Mouse (Mus musculus) myocyte (in vitro differentiated cells): ENCODE measurements around the gene Cstad. TPM values are rescaled to one million over a fixed set of nuclear protein-coding genes. Genes with fewer than 3 reads are reported as not detected.

Experiments
- H3K27me3 ChIP-seq: one replicate; pipeline ENCODE4 v1.6.1; 2011; ENCODE audit not compliant: control insufficient read depth, insufficient read depth, insufficient read length
- H3K36me3 ChIP-seq: one replicate; pipeline ENCODE4 v1.6.1; 2011; ENCODE audit not compliant: control insufficient read depth, insufficient read depth
- H3K4me2 ChIP-seq: one replicate; pipeline ENCODE4 v1.6.1; 2011; ENCODE audit warnings: low read depth, control low read depth
- H3K4me3 ChIP-seq: one replicate; pipeline ENCODE4 v1.5.1; 2011; ENCODE audit warnings: mild to moderate bottlenecking, control low read depth, moderate library complexity
- H3K79me2 ChIP-seq: one replicate; pipeline ENCODE4 v1.6.1; 2011; ENCODE audit not compliant: control insufficient read depth, insufficient read depth
- H3ac ChIP-seq: one replicate; pipeline ENCODE4 v1.6.1; 2011; ENCODE audit not compliant: control insufficient read depth, insufficient read length
- CEBPB ChIP-seq: IDR thresholded peaks from 2 replicates; pipeline ENCODE4 v1.6.1; 2011; ENCODE audit warnings: mild to moderate bottlenecking, moderate library complexity; ENCODE audit not compliant: poor library complexity, insufficient read depth, severe bottlenecking
- E2F4 ChIP-seq: IDR thresholded peaks from one replicate; pipeline ENCODE4 v1.6.1; 2011; ENCODE audit warnings: mild to moderate bottlenecking, control low read depth, moderate library complexity; ENCODE audit not compliant: insufficient read depth
- MAX ChIP-seq: IDR thresholded peaks from one replicate; pipeline ENCODE4 v1.6.1; 2011; ENCODE audit warnings: low read depth, mild to moderate bottlenecking, control low read depth
- MYOD1 ChIP-seq, 3 experiments: IDR thresholded peaks; one replicate each; pipeline ENCODE4 v1.6.1; 2011; ENCODE audit warnings: control low read depth in 2 of 3, low read depth in 2 of 3, mild to moderate bottlenecking in 2 of 3, moderate library complexity in 1 of 3; ENCODE audit not compliant: insufficient read length in 2 of 3, control insufficient read depth in 1 of 3
- MYOG ChIP-seq, 3 experiments: IDR thresholded peaks; one replicate each; pipeline ENCODE4 v1.6.1; 2011; ENCODE audit warnings: control low read depth in 2 of 3, low read depth in 2 of 3, mild to moderate bottlenecking in 2 of 3; ENCODE audit not compliant: insufficient read length in 2 of 3, control insufficient read depth in 1 of 3, insufficient read depth in 1 of 3
- POLR2A ChIP-seq: IDR thresholded peaks from one replicate; pipeline ENCODE4 v1.6.1; 2011; ENCODE audit warnings: low read depth, mild to moderate bottlenecking, control low read depth, moderate library complexity; ENCODE audit not compliant: insufficient read length
- POLR2AphosphoS2 ChIP-seq: IDR thresholded peaks from one replicate; pipeline ENCODE4 v1.6.1; 2011; ENCODE audit warnings: low read depth, control low read depth; ENCODE audit not compliant: insufficient read length
- REST ChIP-seq: IDR thresholded peaks from one replicate; pipeline ENCODE4 v1.6.1; 2011; ENCODE audit warnings: mild to moderate bottlenecking, control low read depth, moderate library complexity; ENCODE audit not compliant: insufficient read depth, insufficient read length
- SRF ChIP-seq: IDR thresholded peaks from one replicate; pipeline ENCODE4 v1.6.1; 2011; ENCODE audit warnings: low read depth; ENCODE audit not compliant: control insufficient read depth, insufficient read length
- TCF12 ChIP-seq: IDR thresholded peaks from one replicate; pipeline ENCODE4 v1.6.1; 2011; ENCODE audit warnings: mild to moderate bottlenecking, control low read depth; ENCODE audit not compliant: poor library complexity, insufficient read depth, severe bottlenecking
- TCF3 ChIP-seq: IDR thresholded peaks from one replicate; pipeline ENCODE4 v1.6.1; 2011; ENCODE audit warnings: low read depth, control low read depth; ENCODE audit not compliant: insufficient read length
- USF1 ChIP-seq: IDR thresholded peaks from one replicate; pipeline ENCODE4 v1.6.1; 2011; ENCODE audit warnings: low read depth, mild to moderate bottlenecking, control low read depth, moderate library complexity
- polyA plus RNA-seq: library from polyadenylated mRNA; unstranded; fragments of >200 nt; fragmentation: generic; extraction: Trizol; gene quantifications from one replicate; pipeline ENCODE4 v1.2.1, GENCODE M21; 2012; ENCODE audit warnings: missing spikeins

The Cstad gene
- polyA plus RNA-seq, 1 experiment: 0.77 TPM

GRCm38 (mm10) chr2:30655746-30656145 lies 60.9 kb downstream of the Cstad start:
- TF ChIP-seq CEBPB (no peak), POLR2A (no peak)
- no peak overlapping the region for H3ac ChIP-seq
- H3K79me2 ChIP-seq: no peaks in the 10 kb centered on the region
- no peaks in the 10 kb centered on the region for H3K36me3 ChIP-seq
- no peaks in the 10 kb centered on the region for H3K27me3 ChIP-seq
- no peak overlapping the region for H3K4me2 ChIP-seq
- H3K4me3 ChIP-seq: no peak overlapping the region

- no peak for TF ChIP-seq TCF3
- no peak for TF ChIP-seq TCF12
- Histone ChIP-seq H3K4me2 (peak overlapping the region; percentile 95), H3K4me3 (no peak overlapping the region), H3K27me3 (no peaks in the 10 kb centered on the region), H3ac (no peak overlapping the region), H3K79me2 (no peaks in the 10 kb centered on the region), H3K36me3 (no peaks in the 10 kb centered on the region)
These were observed 62.1 kb downstream of the Cstad start for GRCm38 (mm10) chr2:30656711-30657555.

GRCm38 (mm10) chr2:30657674-30658479 lies 63.0 kb downstream of the Cstad start:
- H3K27me3 ChIP-seq: no peaks in the 10 kb centered on the region
- H3K4me3 ChIP-seq: peak overlapping the region; percentile 25
- TF ChIP-seq E2F4: no peak
- no peak for TF ChIP-seq POLR2A
- no peak for TF ChIP-seq CEBPB
- no peak for TF ChIP-seq TCF3
- no peak for TF ChIP-seq REST
- no peak for TF ChIP-seq MYOG (IDR thresholded peaks at IDR 0.05; ENCODE audit: control insufficient read depth in 1 of 3, insufficient read depth in 1 of 3, insufficient read length in 2 of 3, low read depth in 2 of 3)
- TF ChIP-seq SRF: no peak
- TF ChIP-seq POLR2AphosphoS2: no peak
- TF ChIP-seq MYOD1 (IDR thresholded peaks at IDR 0.05; ENCODE audit: control insufficient read depth in 1 of 3, insufficient read length in 2 of 3, low read depth in 2 of 3): no peak
- no peak for TF ChIP-seq TCF12
- TF ChIP-seq USF1: no peak
- no peak for TF ChIP-seq MAX
- peak overlapping the region; percentile 95 for H3K4me2 ChIP-seq
- H3K36me3 ChIP-seq: no peaks in the 10 kb centered on the region
- peak overlapping the region; percentile 10 for H3ac ChIP-seq
- no peaks in the 10 kb centered on the region for H3K79me2 ChIP-seq

GRCm38 (mm10) chr2:30658480-30658843 lies 63.6 kb downstream of the Cstad start:
- Histone ChIP-seq H3K27me3 (no peaks in the 10 kb centered on the region), H3ac (peak overlapping the region; percentile 10), H3K4me3 (peak overlapping the region; percentile 25), H3K36me3 (no peaks in the 10 kb centered on the region), H3K79me2 (no peaks in the 10 kb centered on the region), H3K4me2 (peak overlapping the region; percentile 95)
- TF ChIP-seq MYOG (IDR thresholded peaks at IDR 0.05; ENCODE audit: control insufficient read depth in 1 of 3, insufficient read depth in 1 of 3, insufficient read length in 2 of 3, low read depth in 2 of 3) (peak in 2 of 3 experiments; percentile 7 to 19), POLR2A (peak; percentile 83), E2F4 (no peak), MYOD1 (IDR thresholded peaks at IDR 0.05; ENCODE audit: control insufficient read depth in 1 of 3, insufficient read length in 2 of 3, low read depth in 2 of 3) (peak in 2 of 3 experiments; percentile 18 to 69), USF1 (no peak), POLR2AphosphoS2 (peak; percentile 87)

Other genes starting within 250 kb of the Cstad start
- 73.7 TPM for gene Sh3glb2, start 235.7 kb upstream of the Cstad start, polyA plus RNA-seq
- 13.6 TPM for gene Miga2, start 230.8 kb upstream of the Cstad start, polyA plus RNA-seq
- 15.7 TPM for gene Dolpp1, start 202.8 kb upstream of the Cstad start, polyA plus RNA-seq
- 42.2 TPM for gene Crat, start 179.2 kb upstream of the Cstad start, polyA plus RNA-seq
- 151 TPM for gene Ptpa, start 179.0 kb upstream of the Cstad start, polyA plus RNA-seq
- gene Ier5l, start 120.8 kb upstream of the Cstad start, polyA plus RNA-seq: 20.5 TPM
- 0.12 TPM for gene 1700001O22Rik, start 208.6 kb downstream of the Cstad start, polyA plus RNA-seq
- 71.2 TPM for gene Ntmt1, start 212.8 kb downstream of the Cstad start, polyA plus RNA-seq
- gene Asb6, start 235.3 kb downstream of the Cstad start, polyA plus RNA-seq: 44.9 TPM
- gene Prrx2, start 239.9 kb downstream of the Cstad start, polyA plus RNA-seq: 21.8 TPM